Mouse (Mus musculus) megakaryocyte, embryonic 14.5 days (primary cell): ENCODE measurements at regions not wholly inside any gene's neighbourhood (a gene's known extent, or its start where the extent isn't known, plus 50 kb on each side); places are given as distances from the start of the nearest gene placed in this dataset.

Experiments used
- H3K27me3 ChIP-seq: replicated peaks from 2 replicates; pipeline ENCODE3; 2012; ENCODE audit warnings: inconsistent platforms
- H3K36me3 ChIP-seq: replicated peaks from 2 replicates; pipeline ENCODE3; 2012; ENCODE audit warnings: low read length, inconsistent platforms, mixed read lengths
- H3K4me1 ChIP-seq: 2 replicates; pipeline ENCODE4 v1.6.1; 2012; ENCODE audit warnings: inconsistent platforms
- H3K4me3 ChIP-seq: replicated peaks from 2 replicates; pipeline ENCODE3; 2012; ENCODE audit warnings: moderate library complexity, mild to moderate bottlenecking, inconsistent platforms
- H3K9me3 ChIP-seq: 2 replicates; pipeline ENCODE4 v1.6.1; 2012; ENCODE audit warnings: inconsistent platforms
- FLI1 ChIP-seq: IDR thresholded peaks from 2 replicates; pipeline ENCODE4 v1.6.1; 2012; ENCODE audit warnings: low read length, inconsistent platforms, mixed read lengths
- GATA1 ChIP-seq: IDR thresholded peaks from 3 replicates; pipeline ENCODE4 v1.6.1; 2012; ENCODE audit warnings: mixed read lengths, low read length, inconsistent platforms, borderline replicate concordance

DNA sequence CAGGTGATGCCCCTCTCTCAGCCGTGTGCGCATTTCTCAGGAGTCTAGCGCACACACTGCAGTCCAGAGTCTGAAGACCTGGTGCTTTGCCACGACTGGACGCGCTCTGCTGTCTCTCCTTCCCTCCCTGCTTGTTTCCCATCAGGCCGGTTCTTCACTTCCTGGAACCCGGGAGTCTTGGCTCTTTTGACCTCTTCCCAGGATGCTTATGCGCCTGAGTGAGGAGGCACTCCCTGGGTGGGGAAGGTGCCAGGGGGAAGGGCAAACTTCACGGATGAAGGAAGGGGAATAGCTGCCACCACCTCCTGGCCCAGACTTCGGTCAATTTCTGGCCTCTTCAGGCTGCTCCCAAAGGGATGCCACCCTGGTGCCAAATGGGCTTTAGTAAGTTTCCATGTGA, 86.4 kb upstream of the Max start:
- Histone ChIP-seq H3K27me3 (no peaks in the 10 kb centered on the region), H3K4me1 (peaks cover 72% of the 10 kb centered on the region), H3K4me3 (no peak overlapping the region), H3K36me3 (peaks cover 73% of the 10 kb centered on the region), H3K9me3 (peaks cover 15% of the 10 kb centered on the region)
- TF ChIP-seq GATA1 (no peak), FLI1 (no peak)

DNA sequence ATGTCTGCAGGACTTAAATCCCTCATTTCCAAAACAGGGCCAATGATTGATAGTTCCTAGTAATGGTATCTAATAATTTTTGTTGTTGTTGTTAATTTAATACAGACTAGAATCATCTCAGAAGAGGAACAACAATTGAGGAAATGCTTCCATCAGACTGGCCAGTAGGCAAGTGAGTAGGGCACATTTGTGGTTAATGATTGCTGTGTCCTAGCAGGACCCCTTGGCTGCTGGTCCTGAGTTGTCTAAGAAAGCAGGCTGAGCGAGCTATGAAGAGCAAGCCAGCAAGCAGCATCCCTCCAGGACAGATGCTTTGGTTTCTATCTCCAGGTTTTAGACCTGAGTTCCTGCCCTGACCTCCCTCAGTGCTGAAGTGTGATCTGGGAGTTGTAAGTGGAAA, 85.3 kb upstream of the Max start:
- TF ChIP-seq GATA1 (no peak), FLI1 (no peak)
- Histone ChIP-seq H3K4me3 (no peak overlapping the region), H3K4me1 (peaks cover 61% of the 10 kb centered on the region), H3K27me3 (no peaks in the 10 kb centered on the region), H3K36me3 (peaks cover 83% of the 10 kb centered on the region), H3K9me3 (peaks cover 15% of the 10 kb centered on the region)

GRCm38 (mm10) chr12:77045956-77046355, 84.0 kb upstream of the Max start:
- H3K36me3 ChIP-seq, result peaks cover 90% of the 10 kb centered on the region
- no peaks in the 10 kb centered on the region for H3K27me3 ChIP-seq
- peaks cover 15% of the 10 kb centered on the region for H3K9me3 ChIP-seq
- no peak for TF ChIP-seq GATA1
- TF ChIP-seq FLI1, result no peak
- peaks cover 48% of the 10 kb centered on the region for H3K4me1 ChIP-seq
- H3K4me3 ChIP-seq, result no peak overlapping the region

- Histone ChIP-seq H3K27me3 (no peaks in the 10 kb centered on the region), H3K4me1 (peaks cover 42% of the 10 kb centered on the region)
- TF ChIP-seq FLI1, result no peak
- no peak for TF ChIP-seq GATA1
Measured at GRCm38 (mm10) chr12:77045356-77045755, 83.4 kb upstream of the Max start.

DNA sequence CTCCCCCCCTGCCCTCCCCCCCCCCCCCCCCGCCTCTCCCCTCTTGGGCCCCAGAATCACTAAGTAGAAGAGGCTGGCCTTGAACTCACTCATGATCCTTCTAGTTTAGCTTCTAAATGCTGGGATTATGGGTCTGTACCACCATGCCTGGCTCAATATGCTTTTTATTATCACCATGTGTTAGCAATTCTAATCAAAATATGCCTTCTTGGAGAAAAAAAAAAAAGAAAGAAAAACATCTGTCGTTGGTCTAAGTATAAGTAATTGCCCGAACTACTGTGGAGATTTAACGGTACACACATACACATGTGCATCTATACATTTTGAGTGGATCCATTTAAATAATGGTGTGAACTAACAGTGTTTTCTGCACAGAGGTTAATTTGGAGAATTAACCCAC, 80.4 kb upstream of the Max start:
- H3K36me3 ChIP-seq, result peaks cover 83% of the 10 kb centered on the region
- no peak overlapping the region for H3K4me3 ChIP-seq
- TF ChIP-seq FLI1, result no peak
- TF ChIP-seq GATA1, result no peak
- no peaks in the 10 kb centered on the region for H3K27me3 ChIP-seq
- H3K4me1 ChIP-seq, result peaks cover 27% of the 10 kb centered on the region
- H3K9me3 ChIP-seq, result peaks cover 20% of the 10 kb centered on the region

More at GRCm38 (mm10) chr12:77045356-77045755, 83.4 kb upstream of the Max start:
- Histone ChIP-seq H3K9me3 (peaks cover 15% of the 10 kb centered on the region), H3K4me3 (no peak overlapping the region), H3K36me3 (peaks cover 90% of the 10 kb centered on the region)

- TF ChIP-seq GATA1, result no peak
- no peak for TF ChIP-seq FLI1
- no peaks in the 10 kb centered on the region for H3K27me3 ChIP-seq
- H3K9me3 ChIP-seq, result peaks cover 20% of the 10 kb centered on the region
Measured at GRCm38 (mm10) chr12:77041141-77041540, 79.1 kb upstream of the Max start.

DNA sequence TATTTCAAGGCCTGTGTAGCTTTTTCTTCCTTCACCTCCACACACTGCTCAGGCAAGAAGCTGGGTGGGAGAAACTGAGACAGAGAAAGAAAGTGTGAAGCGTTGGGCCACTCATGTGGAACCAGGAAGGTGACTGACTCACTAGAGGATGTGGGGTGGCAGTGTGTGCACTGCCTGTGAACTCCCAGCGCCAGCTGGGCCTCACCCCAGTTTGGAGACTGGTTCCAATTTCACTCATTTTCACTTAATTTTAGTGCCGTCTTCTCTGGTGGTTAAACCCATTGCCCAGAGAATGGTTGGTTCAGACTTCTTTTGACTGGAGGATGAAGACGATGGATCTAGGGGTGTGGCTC, 77.9 kb upstream of the Max start:
- TF ChIP-seq FLI1, result no peak
- TF ChIP-seq GATA1, result no peak
- Histone ChIP-seq H3K9me3 (peaks cover 14% of the 10 kb centered on the region), H3K4me3 (no peak overlapping the region), H3K27me3 (no peaks in the 10 kb centered on the region), H3K36me3 (peaks cover 58% of the 10 kb centered on the region), H3K4me1 (peaks cover 15% of the 10 kb centered on the region)

More at GRCm38 (mm10) chr12:77041141-77041540, 79.1 kb upstream of the Max start:
- Histone ChIP-seq H3K4me1 (peaks cover 22% of the 10 kb centered on the region), H3K36me3 (peaks cover 70% of the 10 kb centered on the region), H3K4me3 (no peak overlapping the region)

- Histone ChIP-seq H3K4me3 (peak overlapping the region; percentile 42), H3K9me3 (peaks cover 9% of the 10 kb centered on the region)
Measured at GRCm38 (mm10) chr12:77039295-77039952, 77.4 kb upstream of the Max start.

DNA sequence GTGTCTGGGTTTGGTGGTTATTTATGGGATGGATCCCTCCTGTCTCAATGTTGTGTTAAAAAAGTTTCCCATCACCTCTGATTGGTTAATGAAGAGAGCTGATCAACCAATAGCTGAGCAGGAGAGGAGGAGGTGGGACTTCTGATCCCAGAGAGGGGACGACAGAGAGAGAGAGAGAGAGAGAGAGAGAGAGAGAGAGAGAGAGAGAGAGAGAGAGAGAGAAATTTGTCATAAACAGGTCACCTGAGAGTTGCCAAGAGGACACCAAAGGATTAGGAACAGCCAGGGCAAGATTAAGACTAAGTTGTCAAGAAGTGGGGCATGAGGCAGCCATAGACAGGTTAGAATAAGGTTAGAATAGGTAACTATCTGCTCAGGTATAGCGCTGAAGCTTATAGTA, 73.7 kb upstream of the Max start:
- Histone ChIP-seq H3K36me3 (peaks cover 24% of the 10 kb centered on the region), H3K4me1 (peaks cover 35% of the 10 kb centered on the region), H3K4me3 (no peak overlapping the region), H3K9me3 (peaks cover 5% of the 10 kb centered on the region; the same call in 1 of the 2 replicates), H3K27me3 (no peaks in the 10 kb centered on the region)
- TF ChIP-seq FLI1, result no peak
- no peak for TF ChIP-seq GATA1

More at GRCm38 (mm10) chr12:77039295-77039952, 77.4 kb upstream of the Max start:
- no peaks in the 10 kb centered on the region for H3K27me3 ChIP-seq
- TF ChIP-seq GATA1 (no peak), FLI1 (no peak)
- H3K4me1 ChIP-seq, result peaks cover 20% of the 10 kb centered on the region
- peaks cover 53% of the 10 kb centered on the region for H3K36me3 ChIP-seq

- Histone ChIP-seq H3K9me3 (no peaks in the 10 kb centered on the region), H3K4me1 (peaks cover 23% of the 10 kb centered on the region), H3K4me3 (no peak overlapping the region), H3K27me3 (no peaks in the 10 kb centered on the region), H3K36me3 (no peaks in the 10 kb centered on the region)
- TF ChIP-seq GATA1, result no peak
- no peak for TF ChIP-seq FLI1
Measured at GRCm38 (mm10) chr12:77031448-77031847, 69.4 kb upstream of the Max start.
